Mouse (Mus musculus) liver, embryonic 14.5 days (tissue): ENCODE results near the gene Slc24a1. TPM values are rescaled to one million over a fixed set of nuclear protein-coding genes. Genes with fewer than 3 reads are reported as not detected.

ENCODE experiments used
- ATAC-seq: fragments of 200-750 bp; cut with Nextera tagmentation; 2 replicates; pipeline ENCODE4 v1.8.0; 2017; ENCODE audit warnings: moderate number of reproducible peaks, mild to moderate bottlenecking, moderate library complexity; ENCODE audit not compliant: insufficient read depth
- DNase-seq, 3 experiments: peaks; one replicate each; pipeline ENCODE4 v3.0.0-alpha.2; 2012 to 2013; ENCODE audit warnings: low read depth in 3 of 3, low spot score in 3 of 3
- H3K27ac ChIP-seq: fragments of 300-500 bp; sonication (generic); 2 replicates; pipeline ENCODE4 v1.5.1; 2014; ENCODE audit warnings: moderate library complexity, mild to moderate bottlenecking, control low read depth, inconsistent platforms
- H3K27me3 ChIP-seq: fragments of 300-500 bp; sonication (generic); 2 replicates; pipeline ENCODE4 v1.6.1; 2014; ENCODE audit warnings: mild to moderate bottlenecking, low read length, moderate library complexity; ENCODE audit not compliant: control insufficient read depth, insufficient read depth
- H3K36me3 ChIP-seq: fragments of 300-500 bp; sonication (generic); replicated peaks from 2 replicates; pipeline ENCODE4 v1.6.1; 2014; ENCODE audit warnings: low read depth; ENCODE audit not compliant: control insufficient read depth, insufficient read depth
- H3K4me1 ChIP-seq, 2 experiments: fragments of 200-500 bp in 1 of 2; fragments of 300-500 bp in 1 of 2; sonication (generic) in 1 of 2; replicated peaks; 2 replicates each; pipeline ENCODE4 v1.6.1; 2012 to 2014; ENCODE audit warnings: antibody characterized with exemption in 1 of 2, inconsistent platforms in 1 of 2, low read length in 1 of 2; ENCODE audit not compliant: control insufficient read depth in 2 of 2, insufficient read depth in 2 of 2
- H3K4me2 ChIP-seq: fragments of 300-500 bp; sonication (generic); 2 replicates; pipeline ENCODE4 v1.6.1; 2014; ENCODE audit warnings: low read depth, mild to moderate bottlenecking, control low read depth, moderate library complexity
- H3K4me3 ChIP-seq, 2 experiments: fragments of 200-500 bp in 1 of 2; fragments of 300-500 bp in 1 of 2; sonication (generic) in 1 of 2; 2 replicates each; pipeline ENCODE4 v1.5.1; 2012 to 2014; ENCODE audit warnings: low read depth in 2 of 2, low read length in 2 of 2, mild to moderate bottlenecking in 2 of 2, control low read depth in 1 of 2, inconsistent platforms in 1 of 2, moderate library complexity in 1 of 2; ENCODE audit not compliant: insufficient read depth in 1 of 2
- H3K9ac ChIP-seq: fragments of 300-500 bp; sonication (generic); replicated peaks from 2 replicates; pipeline ENCODE4 v1.6.1; 2014; ENCODE audit warnings: mild to moderate bottlenecking, control low read depth, moderate library complexity
- H3K9me3 ChIP-seq: fragments of 300-500 bp; sonication (generic); 2 replicates; pipeline ENCODE4 v1.6.1; 2016; ENCODE audit warnings: low read length, mixed read lengths; ENCODE audit not compliant: control insufficient read depth
- CTCF ChIP-seq: IDR thresholded peaks from 2 replicates; pipeline ENCODE4 v1.5.1; 2016; ENCODE audit warnings: antibody characterized with exemption, low read depth, control low read depth
- EP300 ChIP-seq: IDR thresholded peaks from 2 replicates; pipeline ENCODE4 v1.6.1; 2016; ENCODE audit warnings: antibody characterized with exemption, low read depth
- WGBS: fragments of 180-500 bp; shearing (Covaris S2); extraction: QIAGEN DNeasy Blood & Tissue Kit; methylation state at CpG from one replicate; pipeline ENCODE4 v1.1.7; 2014; ENCODE audit not compliant: insufficient replicate concordance; 5-methylcytosine and 5-hydroxymethylcytosine counted together
- polyA plus RNA-seq, 2 experiments: library from polyadenylated mRNA; depleted of rRNA in 1 of 2; stranded (reverse) in 1 of 2; unstranded in 1 of 2; fragments of >200 nt; fragmentation: Nextera tagmentation in 1 of 2; extraction: Ambion mirVana in 1 of 2; gene quantifications; 2 replicates each; pipeline versions ENCODE4 v1.2.1 to v1.2.3; 2012 to 2014

Slc24a1 gene
- polyA plus RNA-seq, 2 experiments, result 0.02 to 0.03 TPM

- peak; percentile 92 to 93 (median 93) for DNase-seq
- 8% methylated on average over 29 of the region's 29 CpGs for WGBS
- Histone ChIP-seq H3K36me3 (peaks cover 14% of the 10 kb centered on the region), H3K27me3 (no peaks in the 10 kb centered on the region), H3K27ac (peak within 1 kb of the TSS; percentile 68), H3K4me2 (peak within 1 kb of the TSS; percentile 91), H3K9ac (peak within 1 kb of the TSS; percentile 87), H3K4me3 (peak within 1 kb of the TSS; percentile 86 to 96), H3K9me3 (no peaks in the 10 kb centered on the region), H3K4me1 (peaks cover 15 to 17% of the 10 kb centered on the region in 2 experiments)
- TF ChIP-seq EP300 (no peak), CTCF (peak; percentile 96)
- ATAC-seq, result peak; percentile 96
Observed at GRCm38 (mm10) chr9:64960117-64960977, 8.9 kb upstream of the Slc24a1 start, which contains the start of gene Ints14. Gene Ints14, plus strand, starts transcription at chr9:64960905.

GRCm38 (mm10) chr9:64957276-64957675, 5.9 kb upstream of the Slc24a1 start:
- DNase-seq (no peak), ATAC-seq (no peak)
- H3K4me3 ChIP-seq, result no peak overlapping the region
- H3K4me1 ChIP-seq, result peaks cover 22 to 36% of the 10 kb centered on the region in 2 experiments
- no peak overlapping the region for H3K9ac ChIP-seq
- no peaks in the 10 kb centered on the region for H3K9me3 ChIP-seq
- H3K27me3 ChIP-seq, result no peaks in the 10 kb centered on the region
- no peak overlapping the region for H3K4me2 ChIP-seq
- TF ChIP-seq CTCF (no peak), EP300 (no peak)
- WGBS, result 76% methylated on average over 3 of the region's 3 CpGs
- no peak overlapping the region for H3K27ac ChIP-seq
- no peaks in the 10 kb centered on the region for H3K36me3 ChIP-seq

GRCm38 (mm10) chr9:64956337-64956736, 4.9 kb upstream of the Slc24a1 start:
- peak overlapping the region; percentile 35 for H3K27ac ChIP-seq
- WGBS, result 6% methylated on average over 12 of the region's 12 CpGs
- H3K27me3 ChIP-seq, result no peaks in the 10 kb centered on the region
- TF ChIP-seq CTCF, result no peak
- TF ChIP-seq EP300, result no peak
- H3K4me2 ChIP-seq, result peak overlapping the region; percentile 66
- H3K9me3 ChIP-seq, result no peaks in the 10 kb centered on the region
- peak overlapping the region; percentile 53 for H3K9ac ChIP-seq
- ATAC-seq, result no peak
- no peaks in the 10 kb centered on the region for H3K36me3 ChIP-seq
- H3K4me1 ChIP-seq, result peaks cover 17 to 34% of the 10 kb centered on the region in 2 experiments
- DNase-seq, result peak in 1 of 3 experiments; percentile 55
- peak overlapping the region; percentile 31 to 37 for H3K4me3 ChIP-seq

- WGBS, result 12% methylated on average over 7 of the region's 7 CpGs
- Histone ChIP-seq H3K27ac (no peak overlapping the region), H3K4me2 (0 out of 2 replicates have a peak overlapping the region, but pooled peaks have one; percentile 23), H3K9ac (no peak overlapping the region), H3K4me3 (no peak overlapping the region), H3K4me1 (peaks cover 16 to 31% of the 10 kb centered on the region in 2 experiments), H3K9me3 (no peaks in the 10 kb centered on the region), H3K27me3 (no peaks in the 10 kb centered on the region), H3K36me3 (no peaks in the 10 kb centered on the region)
- no peak for DNase-seq
- peak; percentile 84 for ATAC-seq
- TF ChIP-seq EP300 (peak; percentile 62), CTCF (no peak)
Observed at GRCm38 (mm10) chr9:64953190-64953589, 1.8 kb upstream of the Slc24a1 start.

GRCm38 (mm10) chr9:64952055-64952454, 648 bp upstream of the Slc24a1 start:
- H3K4me1 ChIP-seq, result peaks cover 16 to 34% of the 10 kb centered on the region in 2 experiments
- H3K4me2 ChIP-seq, result no peak overlapping the region
- 25% methylated on average over 5 of the region's 5 CpGs for WGBS
- ATAC-seq, result no peak
- H3K9ac ChIP-seq, result no peak overlapping the region
- H3K9me3 ChIP-seq, result no peaks in the 10 kb centered on the region
- H3K27me3 ChIP-seq, result no peaks in the 10 kb centered on the region; the same call in 1 of the 2 replicates
- H3K27ac ChIP-seq, result no peak overlapping the region
- no peak for DNase-seq
- no peaks in the 10 kb centered on the region for H3K36me3 ChIP-seq
- H3K4me3 ChIP-seq, result no peak overlapping the region
- TF ChIP-seq EP300, result no peak
- TF ChIP-seq CTCF, result no peak
